Mouse (Mus musculus) hindbrain, postnatal 0 days (tissue): ENCODE results near the gene Cavin4. TPM values are rescaled to one million over a fixed set of nuclear protein-coding genes. Genes with fewer than 3 reads are reported as not detected.

Experiments
- ATAC-seq: fragments of 200-750 bp; cut with Nextera tagmentation; 2 replicates; pipeline ENCODE4 v1.8.0; 2017; ENCODE audit warnings: mild to moderate bottlenecking, moderate TSS enrichment, moderate library complexity
- DNase-seq: peaks from one replicate; pipeline ENCODE4 v3.0.0-alpha.2; 2015; ENCODE audit warnings: low spot score
- H3K27ac ChIP-seq: fragments of 300-500 bp; sonication (generic); 2 replicates; pipeline ENCODE4 v1.5.1; 2014; ENCODE audit warnings: mild to moderate bottlenecking
- H3K27me3 ChIP-seq: fragments of 300-500 bp; sonication (generic); 2 replicates; pipeline ENCODE4 v1.6.1; 2014; ENCODE audit warnings: low read length, mixed read lengths; ENCODE audit not compliant: insufficient read depth
- H3K36me3 ChIP-seq: fragments of 300-500 bp; sonication (generic); 2 replicates; pipeline ENCODE4 v1.6.1; 2014; ENCODE audit warnings: low read length, mixed read lengths; ENCODE audit not compliant: insufficient read depth
- H3K4me1 ChIP-seq: fragments of 300-500 bp; sonication (generic); 2 replicates; pipeline ENCODE4 v1.6.1; 2014; ENCODE audit warnings: antibody characterized with exemption, low read length, mixed read lengths; ENCODE audit not compliant: insufficient read depth
- H3K4me2 ChIP-seq: fragments of 300-500 bp; sonication (generic); 2 replicates; pipeline ENCODE4 v1.6.1; 2014; ENCODE audit warnings: low read depth, mild to moderate bottlenecking, low read length, moderate library complexity, mixed read lengths
- H3K4me3 ChIP-seq: fragments of 300-500 bp; sonication (generic); 2 replicates; pipeline ENCODE4 v1.5.1; 2014; ENCODE audit warnings: low read length
- H3K9ac ChIP-seq: fragments of 300-500 bp; sonication (generic); replicated peaks from 2 replicates; pipeline ENCODE4 v1.6.1; 2014; ENCODE audit warnings: mild to moderate bottlenecking, low read length, moderate library complexity, mixed read lengths
- H3K9me3 ChIP-seq: fragments of 300-500 bp; sonication (generic); 2 replicates; pipeline ENCODE4 v1.6.1; 2016; ENCODE audit warnings: low read length, mixed read lengths
- CTCF ChIP-seq: IDR thresholded peaks from 2 replicates; pipeline ENCODE4 v1.5.1; 2016; ENCODE audit warnings: antibody characterized with exemption, control low read depth, low read depth
- WGBS: fragments of 180-500 bp; shearing (Covaris S2); extraction: QIAGEN DNeasy Blood & Tissue Kit; methylation state at CpG from one replicate; pipeline ENCODE4 v1.1.7; 2014; 5-methylcytosine and 5-hydroxymethylcytosine counted together
- polyA plus RNA-seq: library from polyadenylated mRNA; unstranded; fragments of >200 nt; fragmentation: Nextera tagmentation; extraction: Ambion mirVana; gene quantifications from 2 replicates; pipeline ENCODE4 v1.2.1, GENCODE M21; 2015
- total RNA-seq: library from RNA; depleted of rRNA; stranded (reverse); fragments of >200 nt; gene quantifications from 2 replicates; pipeline ENCODE4 v1.2.3, GENCODE M21; 2014

The Cavin4 gene
- total and polyA plus RNA-seq, 2 experiments from 2014 or later, result 0.42 to 0.95 TPM

DNA sequence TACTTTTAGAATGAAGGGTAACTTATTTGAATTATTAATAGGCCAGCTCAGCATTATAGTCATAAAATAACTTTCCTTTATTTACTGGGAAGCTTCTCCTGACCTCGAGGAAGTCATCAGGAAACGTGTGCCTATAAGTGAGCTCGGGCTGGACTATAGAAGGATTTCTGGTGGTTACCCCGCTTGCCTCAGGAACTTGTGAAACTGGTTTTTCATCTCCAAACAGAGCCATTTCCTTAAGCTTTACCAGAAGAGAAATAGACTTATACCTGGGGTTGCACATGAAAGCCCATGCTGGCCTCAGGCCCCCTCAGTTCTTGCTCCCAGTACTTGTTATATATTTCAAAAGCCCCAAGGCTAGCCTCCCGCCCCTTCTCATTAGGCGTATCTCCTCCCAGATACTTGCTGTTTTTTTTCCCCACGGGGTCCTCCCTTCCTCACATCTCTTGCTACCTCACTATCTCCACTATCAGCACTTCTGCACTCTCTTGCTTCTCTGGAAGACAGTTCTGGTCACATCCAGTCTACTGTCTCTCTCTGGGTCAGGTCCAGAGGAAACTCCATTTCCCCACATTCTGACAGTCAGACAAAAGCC is 21.4 kb downstream of the Cavin4 start:
- Histone ChIP-seq H3K4me3 (no peak overlapping the region), H3K27ac (no peak overlapping the region), H3K4me1 (no peaks in the 10 kb centered on the region), H3K27me3 (no peaks in the 10 kb centered on the region), H3K9me3 (no peaks in the 10 kb centered on the region), H3K36me3 (no peaks in the 10 kb centered on the region), H3K4me2 (no peak overlapping the region), H3K9ac (no peak overlapping the region)
- ATAC-seq (no peak), DNase-seq (no peak)
- no peak for TF ChIP-seq CTCF
- WGBS, result 85% methylated on average over 7 of the region's 7 CpGs

DNA sequence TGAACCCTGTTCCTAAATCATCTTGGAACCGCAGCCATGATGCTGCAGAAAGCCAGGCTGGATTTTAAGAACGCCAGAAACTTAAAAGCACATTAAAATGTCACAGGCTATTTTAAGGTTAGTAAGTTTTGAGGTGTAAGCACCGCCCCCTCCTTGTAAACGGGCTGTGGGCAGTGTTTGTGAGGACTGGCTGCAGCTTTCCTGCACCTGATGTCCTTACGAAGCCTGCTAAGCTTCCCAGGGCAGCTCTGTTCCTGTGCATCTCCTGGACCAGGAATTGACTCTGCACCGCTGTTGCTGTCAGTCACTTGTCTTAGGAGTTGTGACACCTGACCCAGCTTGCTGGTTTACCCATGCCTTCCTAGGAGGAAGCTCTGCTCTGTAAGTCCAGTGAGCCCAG is 24.8 kb downstream of the Cavin4 start:
- no peak for TF ChIP-seq CTCF
- 79% methylated on average over 6 of the region's 6 CpGs for WGBS
- Histone ChIP-seq H3K4me3 (no peak overlapping the region), H3K9ac (no peak overlapping the region), H3K4me2 (no peak overlapping the region), H3K9me3 (no peaks in the 10 kb centered on the region), H3K4me1 (no peaks in the 10 kb centered on the region), H3K27me3 (no peaks in the 10 kb centered on the region), H3K36me3 (no peaks in the 10 kb centered on the region), H3K27ac (no peak overlapping the region)
- DNase-seq (no peak), ATAC-seq (no peak)

DNA sequence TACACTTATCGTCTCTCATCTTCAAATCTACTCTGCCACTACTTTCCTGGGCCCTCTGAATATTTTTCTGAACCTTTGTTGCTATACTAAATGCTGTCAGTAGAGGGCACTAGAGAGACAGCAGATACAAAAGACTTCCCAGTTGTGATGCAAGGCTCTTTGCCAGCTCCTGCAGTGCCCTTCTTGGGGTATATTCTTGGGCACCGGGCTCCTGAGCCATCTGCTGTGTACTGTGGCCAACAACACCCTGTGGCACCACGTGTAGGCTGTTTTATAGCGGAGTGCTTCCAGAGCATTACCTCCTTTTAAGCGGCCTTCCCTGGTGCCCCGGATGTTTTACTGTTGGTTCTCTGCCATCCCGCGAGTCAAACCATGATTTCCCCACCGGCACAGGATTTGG is 27.3 kb downstream of the Cavin4 start:
- Histone ChIP-seq H3K9ac (no peak overlapping the region), H3K4me3 (no peak overlapping the region), H3K27ac (no peak overlapping the region), H3K9me3 (no peaks in the 10 kb centered on the region), H3K36me3 (no peaks in the 10 kb centered on the region), H3K4me1 (no peaks in the 10 kb centered on the region), H3K4me2 (no peak overlapping the region), H3K27me3 (no peaks in the 10 kb centered on the region)
- ATAC-seq (peak; percentile 85), DNase-seq (peak; percentile 93)
- TF ChIP-seq CTCF, result peak; percentile 82
- WGBS, result 48% methylated on average over 9 of the region's 9 CpGs

DNA sequence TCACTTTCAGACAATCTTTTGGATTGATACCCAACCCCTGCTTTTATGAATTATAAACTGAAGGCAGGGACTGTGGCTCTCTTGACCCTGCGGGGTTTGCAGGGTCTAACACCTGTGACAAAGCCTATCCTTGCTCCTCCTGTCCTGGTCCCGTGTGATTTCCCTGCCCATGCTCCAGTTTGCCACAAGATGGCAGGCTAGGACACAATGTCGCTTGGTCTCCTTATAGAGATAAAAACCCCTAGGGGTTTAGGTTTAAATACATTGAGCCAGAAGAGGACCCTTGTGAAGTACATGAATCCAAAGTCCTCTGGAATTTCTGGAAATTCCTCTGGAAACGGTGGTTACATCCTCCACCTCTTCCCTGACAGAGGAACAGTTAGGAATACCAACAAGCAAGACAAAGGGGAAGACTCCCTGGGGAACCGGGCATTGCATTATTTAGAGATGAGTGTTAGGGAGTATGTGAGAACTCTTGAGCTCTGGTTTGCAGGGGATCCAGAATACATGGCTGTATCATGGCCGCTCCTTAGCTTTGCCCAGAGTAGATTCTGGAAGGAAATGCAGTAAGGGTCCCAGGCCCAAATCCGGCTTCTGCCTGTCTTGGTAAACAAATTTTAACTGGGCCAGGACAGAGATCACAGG is 28.6 kb downstream of the Cavin4 start:
- H3K9me3 ChIP-seq, result no peaks in the 10 kb centered on the region
- H3K4me3 ChIP-seq, result no peak overlapping the region
- no peaks in the 10 kb centered on the region for H3K27me3 ChIP-seq
- WGBS, result 38% methylated on average over 7 of the region's 7 CpGs
- TF ChIP-seq CTCF, result peak; percentile 90
- no peaks in the 10 kb centered on the region for H3K4me1 ChIP-seq
- H3K4me2 ChIP-seq, result no peak overlapping the region
- ATAC-seq (peak; percentile 77), DNase-seq (peak; percentile 89)
- H3K9ac ChIP-seq, result no peak overlapping the region
- H3K27ac ChIP-seq, result no peak overlapping the region
- H3K36me3 ChIP-seq, result no peaks in the 10 kb centered on the region

DNA sequence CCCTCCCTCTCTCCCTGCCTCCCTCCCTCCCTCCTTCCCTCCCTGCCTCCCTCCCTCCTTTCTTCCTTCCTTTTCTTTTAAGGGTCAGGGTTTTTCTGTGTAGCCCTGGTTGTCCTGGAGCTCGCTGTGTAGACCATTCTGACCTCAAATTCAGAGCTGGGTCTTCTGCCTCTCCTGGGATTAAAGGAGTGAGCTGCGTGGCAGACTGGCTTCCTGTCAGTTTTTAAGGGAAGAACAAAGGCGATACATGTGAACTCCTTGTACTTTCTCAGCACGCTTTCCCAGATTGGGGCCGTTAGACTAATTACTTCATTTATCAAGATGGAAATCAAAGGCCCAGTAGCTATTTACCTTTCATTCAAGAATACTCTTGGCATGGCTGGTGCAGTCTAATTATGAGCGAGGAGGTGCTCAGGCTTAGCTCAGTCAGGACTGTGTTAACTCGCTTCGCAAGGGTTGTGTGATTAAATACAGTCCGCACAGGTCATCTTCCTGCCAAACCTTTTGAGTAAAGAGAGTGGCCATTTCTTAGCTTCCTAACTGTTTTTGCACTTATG is 29.5 kb downstream of the Cavin4 start:
- H3K36me3 ChIP-seq, result no peaks in the 10 kb centered on the region
- no peak overlapping the region for H3K4me2 ChIP-seq
- ATAC-seq, result no peak
- no peaks in the 10 kb centered on the region for H3K9me3 ChIP-seq
- H3K4me3 ChIP-seq, result no peak overlapping the region
- DNase-seq, result peak; percentile 26
- no peak overlapping the region for H3K27ac ChIP-seq
- H3K27me3 ChIP-seq, result no peaks in the 10 kb centered on the region
- TF ChIP-seq CTCF, result no peak
- H3K9ac ChIP-seq, result no peak overlapping the region
- H3K4me1 ChIP-seq, result no peaks in the 10 kb centered on the region
- 35% methylated on average over 9 of the region's 9 CpGs for WGBS

DNA sequence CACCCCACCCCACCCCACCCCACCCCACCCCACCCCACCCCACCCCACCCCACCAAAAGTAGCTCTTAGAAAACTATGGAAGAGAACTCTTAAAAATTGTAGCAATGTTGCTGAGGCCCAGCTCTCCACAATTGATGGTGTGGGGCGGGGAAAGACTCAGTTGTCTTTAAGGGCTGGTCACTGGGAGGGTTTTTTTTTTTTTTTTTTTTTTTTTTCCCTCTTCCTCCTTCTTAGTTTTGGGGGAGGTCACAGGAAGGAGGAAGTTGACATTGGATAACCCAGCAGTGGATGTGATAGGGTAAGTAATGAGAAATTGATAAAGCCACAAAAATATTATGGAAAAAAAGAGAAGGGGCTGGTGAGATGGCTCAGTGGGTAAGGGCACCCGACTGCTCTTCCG is 33.4 kb downstream of the Cavin4 start:
- Histone ChIP-seq H3K27ac (no peak overlapping the region), H3K27me3 (no peaks in the 10 kb centered on the region), H3K4me2 (no peak overlapping the region), H3K4me1 (no peaks in the 10 kb centered on the region), H3K4me3 (no peak overlapping the region), H3K9me3 (no peaks in the 10 kb centered on the region), H3K36me3 (no peaks in the 10 kb centered on the region), H3K9ac (no peak overlapping the region)
- TF ChIP-seq CTCF, result no peak
- 85% methylated on average over 3 of the region's 3 CpGs for WGBS
- ATAC-seq (no peak), DNase-seq (no peak)

DNA sequence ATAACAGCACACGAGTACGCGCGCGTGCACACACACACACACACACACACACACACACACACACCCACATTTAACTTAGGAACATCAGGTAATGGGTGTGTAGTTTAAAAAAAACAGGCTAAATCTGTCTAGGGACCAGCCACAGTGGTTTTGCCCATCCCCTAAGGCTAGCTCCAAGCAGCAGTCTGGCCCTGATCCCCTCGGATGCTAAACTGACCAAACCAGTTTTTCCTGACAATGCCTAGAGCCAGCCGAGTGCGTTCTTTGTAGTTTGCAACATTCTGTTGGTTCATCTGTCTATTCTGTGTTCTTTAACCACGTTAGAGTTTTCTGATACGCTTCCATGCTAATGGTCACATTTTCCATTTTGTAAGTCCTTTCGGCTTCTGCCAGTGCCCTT is 34.0 kb downstream of the Cavin4 start:
- TF ChIP-seq CTCF, result no peak
- Histone ChIP-seq H3K9me3 (no peaks in the 10 kb centered on the region), H3K4me2 (no peak overlapping the region), H3K36me3 (no peaks in the 10 kb centered on the region), H3K27ac (no peak overlapping the region), H3K4me1 (no peaks in the 10 kb centered on the region), H3K27me3 (no peaks in the 10 kb centered on the region), H3K9ac (no peak overlapping the region), H3K4me3 (no peak overlapping the region)
- DNase-seq (no peak), ATAC-seq (no peak)
- WGBS, result 70% methylated on average over 11 of the region's 11 CpGs
